Mouse (Mus musculus) erythroblast, embryonic 14.5 days (primary cell): ENCODE results near the gene Arhgap25.

Experiments used
- GATA1 ChIP-seq: IDR thresholded peaks from 2 replicates; pipeline ENCODE4 v1.6.1; 2012; ENCODE audit warnings: low read length, inconsistent platforms, mixed read lengths
- TAL1 ChIP-seq: IDR thresholded peaks from 3 replicates; pipeline ENCODE4 v1.6.1; 2012; ENCODE audit warnings: low read length, inconsistent platforms, mixed read lengths

- TF ChIP-seq TAL1 (no peak), GATA1 (no peak)
Measured at GRCm38 (mm10) chr6:87436745-87437144, 96.3 kb downstream of the Arhgap25 start.
